Mouse (Mus musculus) adipose tissue, adult 10 weeks (tissue): Measurements from ENCODE around the gene Ucn3. TPM values are rescaled to one million over a fixed set of nuclear protein-coding genes. Genes with fewer than 3 reads are reported as not detected.

Experiments used
- polyA plus RNA-seq: library from polyadenylated mRNA; stranded (reverse); fragments of 350-450 nt; fragmentation: Illumina TruSeq; extraction: RNeasy Lipid Tissue Mini Kit (QIAGEN cat#74804); gene quantifications from one replicate; pipeline ENCODE4 v1.2.3, GENCODE M21; 2014; ENCODE audit warnings: low read depth, low replicate concordance

Ucn3 gene
- not detected for polyA plus RNA-seq

GRCm38 (mm10) chr13:3945249-3945648 lies at the start of gene Ucn3:
Ucn3 (minus strand) TSS chr13:3945349.

GRCm38 (mm10) chr13:3917571-3918311 lies 27.4 kb downstream of the Ucn3 start, which contains the start of the genes Net1 and Tubal3:
Net1 (minus strand) TSS chr13:3918220.
Tubal3 (plus strand) TSS chr13:3918274.

Other genes with a start within 250 kb of the Ucn3 start
- 153 TPM for gene Calml3, start 141.0 kb downstream of the Ucn3 start, polyA plus RNA-seq
- not detected for gene Calm4, start 107.6 kb downstream of the Ucn3 start, polyA plus RNA-seq
- not detected for gene Calm5, start 91.2 kb downstream of the Ucn3 start, polyA plus RNA-seq
- gene Net1, start 27.1 kb downstream of the Ucn3 start, polyA plus RNA-seq = 95.5 TPM
- gene Tubal3, start 27.1 kb downstream of the Ucn3 start, polyA plus RNA-seq = not detected
- 2.3 TPM for gene Akr1c14, start 103.7 kb upstream of the Ucn3 start, polyA plus RNA-seq
- gene Akr1c18, start 205.3 kb upstream of the Ucn3 start, polyA plus RNA-seq = 0.43 TPM
- gene Akr1c13, start 245.8 kb upstream of the Ucn3 start, polyA plus RNA-seq = 53.2 TPM